Mouse (Mus musculus) brain, embryonic 14.5 days (tissue): ENCODE measurements around the gene Pik3ca. TPM values are rescaled to one million over a fixed set of nuclear protein-coding genes. Genes with fewer than 3 reads are reported as not detected.

Experiments used
- DNase-seq: peaks from one replicate; pipeline ENCODE4 v3.0.0-alpha.2; 2011; ENCODE audit warnings: low read depth
- CTCF ChIP-seq: fragments of 200-500 bp; IDR thresholded peaks from 2 replicates; pipeline ENCODE4 v1.5.1; 2012; ENCODE audit warnings: inconsistent platforms, mild to moderate bottlenecking, moderate library complexity, borderline replicate concordance; ENCODE audit not compliant: insufficient read depth, insufficient read length; ENCODE audit errors: extremely low read depth
- POLR2A ChIP-seq: fragments of 200-500 bp; IDR thresholded peaks from 2 replicates; pipeline ENCODE4 v1.6.1; 2012; ENCODE audit warnings: mild to moderate bottlenecking, inconsistent platforms, borderline replicate concordance; ENCODE audit not compliant: poor library complexity, insufficient read depth, insufficient read length, severe bottlenecking; ENCODE audit errors: extremely low read depth
- polyA plus RNA-seq: library from polyadenylated mRNA; depleted of rRNA; stranded (reverse); fragments of >200 nt; gene quantifications from 2 replicates; pipeline ENCODE4 v1.2.3, GENCODE M21; 2012

Pik3ca gene
- polyA plus RNA-seq, 1 experiment: 27.6 TPM

GRCm38 (mm10) chr3:32468411-32468810, 70.9 kb downstream of the Pik3ca start:
- no peak for DNase-seq

GRCm38 (mm10) chr3:32470449-32470848, 73.0 kb downstream of the Pik3ca start:
- DNase-seq: no peak
- no peak for TF ChIP-seq POLR2A
- no peak for TF ChIP-seq CTCF

More at GRCm38 (mm10) chr3:32468411-32468810, 70.9 kb downstream of the Pik3ca start:
- no peak for TF ChIP-seq CTCF

DNA sequence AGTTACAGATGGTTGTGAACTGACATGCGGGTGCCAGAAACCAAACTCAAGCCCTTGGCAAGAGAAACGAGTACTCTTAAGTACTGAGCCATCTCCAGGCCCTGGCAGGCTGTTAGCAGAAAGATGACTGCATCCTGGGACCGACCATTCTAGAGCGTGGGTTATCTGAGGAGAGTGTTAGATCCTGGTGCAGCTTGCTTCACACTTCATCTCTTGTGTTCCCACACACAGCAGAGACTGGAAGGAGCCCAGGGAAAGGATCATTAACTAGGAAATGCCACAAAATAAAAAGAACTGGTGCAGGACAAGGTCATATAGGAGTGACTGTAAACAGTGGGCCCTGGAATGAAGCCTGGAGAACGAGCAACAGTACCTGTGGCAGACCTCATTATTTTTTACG, 73.6 kb downstream of the Pik3ca start:
- TF ChIP-seq CTCF (no peak), POLR2A (no peak)
- no peak for DNase-seq

DNA sequence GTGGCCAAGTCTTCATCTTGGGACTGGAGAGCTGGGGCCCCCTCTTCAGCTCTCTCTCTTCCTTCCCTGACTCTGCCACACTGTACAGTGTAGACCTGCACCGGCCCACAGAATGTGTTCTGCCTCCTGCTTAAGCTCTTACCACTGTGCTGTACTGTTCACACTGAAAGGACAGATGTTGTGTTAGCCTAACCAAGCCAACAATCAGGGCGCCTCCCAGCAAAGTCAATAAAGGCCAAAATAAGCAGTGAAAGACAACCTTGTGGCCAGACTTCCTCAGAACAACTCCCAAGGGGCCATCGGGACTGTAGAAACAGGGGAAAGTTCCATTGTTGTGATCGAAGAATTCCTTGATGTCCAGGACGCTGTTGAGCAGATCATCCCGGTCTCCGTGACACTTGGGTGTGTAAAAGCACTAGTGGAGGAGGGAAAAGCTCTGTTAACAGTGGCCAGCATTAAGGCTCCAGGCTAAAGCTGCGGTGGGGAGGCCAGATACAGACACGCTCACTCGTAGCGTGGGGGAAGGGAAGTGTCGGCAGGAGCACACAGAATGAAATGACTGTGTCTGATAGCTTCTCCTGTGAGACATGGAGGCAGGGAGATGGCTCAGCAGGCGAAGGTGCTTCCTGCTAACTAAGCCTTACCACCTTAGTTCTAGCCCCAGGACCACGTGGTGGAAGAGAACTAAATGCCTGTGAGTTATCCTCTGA, 74.9 kb downstream of the Pik3ca start:
- no peak for DNase-seq
- no peak for TF ChIP-seq CTCF
- TF ChIP-seq POLR2A: no peak

DNA sequence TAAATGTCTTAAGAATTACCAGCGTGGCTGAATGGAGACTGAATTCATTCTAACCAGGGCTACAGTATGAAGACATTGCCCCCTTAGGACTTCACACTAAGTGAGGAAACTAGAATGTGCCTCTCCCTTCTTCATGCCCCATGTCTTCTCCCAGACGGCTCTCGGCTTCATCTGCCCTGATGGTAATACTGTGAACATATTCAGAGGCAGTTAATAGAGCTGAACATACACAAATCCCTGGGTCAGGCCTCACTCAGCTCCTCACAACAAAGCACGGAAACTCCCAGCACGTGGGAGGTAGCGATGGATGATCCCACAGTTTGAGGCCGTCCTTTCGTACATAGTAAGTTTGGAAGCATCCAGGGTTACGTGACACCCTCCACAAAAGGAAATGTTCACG, 75.7 kb downstream of the Pik3ca start:
- no peak for DNase-seq
- no peak for TF ChIP-seq CTCF
- no peak for TF ChIP-seq POLR2A

GRCm38 (mm10) chr3:32479961-32480360, 82.5 kb downstream of the Pik3ca start:
- TF ChIP-seq CTCF (no peak), POLR2A (no peak)
- no peak for DNase-seq

DNA sequence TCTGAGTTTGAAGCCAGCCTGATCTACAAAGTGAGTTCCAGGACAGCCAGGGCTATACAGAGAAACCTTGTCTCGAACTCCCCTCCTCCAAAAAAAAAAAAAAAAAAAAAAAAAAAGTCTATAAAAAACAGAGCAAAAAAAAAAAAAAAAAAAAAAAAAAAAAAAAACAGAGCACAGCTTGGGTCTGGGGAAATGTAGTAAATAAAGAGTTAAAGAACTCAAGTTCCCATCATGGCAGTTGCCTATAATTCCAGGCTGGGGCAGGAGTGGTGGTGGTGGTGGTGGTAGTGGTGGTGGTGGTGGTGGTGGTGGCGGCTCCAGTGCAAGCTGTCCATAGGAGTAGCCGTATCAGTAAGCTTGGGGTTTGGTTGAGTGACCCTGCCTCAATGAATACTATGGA, 85.6 kb downstream of the Pik3ca start:
- TF ChIP-seq CTCF (no peak), POLR2A (no peak)
- no peak for DNase-seq

- no peak for DNase-seq
Measured at GRCm38 (mm10) chr3:32486543-32486942, 89.1 kb downstream of the Pik3ca start.

GRCm38 (mm10) chr3:32488172-32488571, 90.7 kb downstream of the Pik3ca start:
- no peak for DNase-seq
- TF ChIP-seq CTCF (no peak), POLR2A (no peak)

More at GRCm38 (mm10) chr3:32486543-32486942, 89.1 kb downstream of the Pik3ca start:
- TF ChIP-seq POLR2A: no peak

DNA sequence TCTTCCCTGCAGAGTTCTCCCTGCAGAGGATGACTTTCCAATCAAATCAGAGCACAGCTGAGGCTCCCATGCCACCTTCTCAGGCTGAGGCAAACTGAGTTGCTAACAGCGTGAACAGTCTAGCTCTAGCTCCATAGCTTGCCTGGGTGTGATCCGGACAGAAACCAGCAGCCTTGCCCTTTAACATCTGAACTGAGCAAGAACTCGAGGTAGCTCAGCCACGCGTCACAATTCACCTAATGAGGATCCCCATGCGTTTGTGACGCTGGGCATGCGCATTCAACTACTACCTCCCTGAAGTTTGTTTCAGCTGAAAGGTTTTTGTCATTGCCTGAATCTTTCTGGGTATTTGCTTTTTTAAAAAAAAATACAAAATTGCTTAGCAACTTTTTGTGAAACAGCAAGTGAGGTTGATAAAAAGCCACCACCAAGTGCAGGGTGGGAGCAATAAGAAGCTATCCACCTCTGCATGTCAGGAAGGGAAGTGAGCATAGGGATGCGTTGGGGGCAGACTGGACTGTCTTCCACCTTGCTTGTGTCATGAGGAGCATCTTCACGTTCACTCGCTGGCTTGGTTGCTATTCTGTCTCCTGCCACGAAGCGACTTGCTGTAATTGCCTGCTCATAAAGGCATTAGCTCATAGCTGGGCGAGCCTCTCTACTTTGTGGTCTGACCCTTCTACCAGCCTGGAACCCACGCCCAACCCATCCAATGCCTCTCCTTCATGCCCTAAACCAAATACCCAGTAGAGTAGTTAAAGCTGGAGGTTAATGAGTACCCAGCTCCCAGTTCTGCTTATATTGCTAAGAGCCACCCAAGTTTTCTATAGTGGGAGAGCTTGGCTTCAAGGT, 92.8 kb downstream of the Pik3ca start:
- TF ChIP-seq CTCF: no peak
- TF ChIP-seq POLR2A: no peak

GRCm38 (mm10) chr3:32490928-32491315, 93.5 kb downstream of the Pik3ca start:
- no peak for DNase-seq
- no peak for TF ChIP-seq CTCF
- TF ChIP-seq POLR2A: no peak

More for the DNA sequence above, 92.8 kb downstream of the Pik3ca start:
- DNase-seq: no peak

GRCm38 (mm10) chr3:32492097-32493090, 94.9 kb downstream of the Pik3ca start, which contains the start of gene Kcnmb3:
TSS of gene Kcnmb3 (minus strand) at chr3:32492231.
- TF ChIP-seq POLR2A (no peak), CTCF (no peak)
- DNase-seq: no peak
